Mouse (Mus musculus) heart, embryonic 13.5 days (tissue): ENCODE measurements around the gene Tnfsf18. TPM values are rescaled to one million over a fixed set of nuclear protein-coding genes. Genes with fewer than 3 reads are reported as not detected.

Experiments used
- ATAC-seq: fragments of 200-750 bp; cut with Nextera tagmentation; 2 replicates; pipeline ENCODE4 v1.8.0; 2017; ENCODE audit warnings: moderate TSS enrichment; ENCODE audit not compliant: insufficient number of reproducible peaks, low FRiP score, low TSS enrichment; ENCODE audit errors: extremely low read depth
- H3K27ac ChIP-seq: fragments of 300-500 bp; sonication (generic); replicated peaks from 2 replicates; pipeline ENCODE4 v1.5.1; 2015; ENCODE audit warnings: moderate library complexity, mild to moderate bottlenecking, inconsistent platforms
- H3K27me3 ChIP-seq: fragments of 300-500 bp; sonication (generic); replicated peaks from 2 replicates; pipeline ENCODE4 v1.6.1; 2015; ENCODE audit warnings: mild to moderate bottlenecking, inconsistent platforms
- H3K36me3 ChIP-seq: fragments of 300-500 bp; sonication (generic); 2 replicates; pipeline ENCODE4 v1.6.1; 2015; ENCODE audit warnings: mild to moderate bottlenecking, inconsistent platforms
- H3K4me1 ChIP-seq: fragments of 300-500 bp; sonication (generic); 2 replicates; pipeline ENCODE4 v1.6.1; 2015; ENCODE audit warnings: inconsistent platforms
- H3K4me2 ChIP-seq: fragments of 300-500 bp; sonication (generic); 2 replicates; pipeline ENCODE4 v1.6.1; 2015; ENCODE audit warnings: inconsistent platforms, mild to moderate bottlenecking, moderate library complexity
- H3K4me3 ChIP-seq: fragments of 300-500 bp; sonication (generic); 2 replicates; pipeline ENCODE4 v1.5.1; 2015; ENCODE audit warnings: moderate library complexity, mild to moderate bottlenecking, inconsistent platforms
- H3K9ac ChIP-seq: fragments of 300-500 bp; sonication (generic); 2 replicates; pipeline ENCODE4 v1.6.1; 2015; ENCODE audit warnings: inconsistent platforms, mild to moderate bottlenecking, moderate library complexity
- H3K9me3 ChIP-seq: fragments of 300-500 bp; sonication (generic); 2 replicates; pipeline ENCODE4 v1.6.1; 2016; ENCODE audit warnings: inconsistent platforms
- WGBS: fragments of 180-500 bp; shearing (Covaris S2); methylation state at CpG from one replicate; pipeline ENCODE4 v1.1.7; 2015; ENCODE audit warnings: mixed read lengths; 5-methylcytosine and 5-hydroxymethylcytosine counted together
- polyA plus RNA-seq: library from polyadenylated mRNA; unstranded; fragments of >200 nt; fragmentation: Nextera tagmentation; extraction: Ambion mirVana; gene quantifications from 2 replicates; pipeline ENCODE4 v1.2.1, GENCODE M21; 2015

The Tnfsf18 gene
- polyA plus RNA-seq, 1 experiment from 2014 or later = 0.09 TPM

DNA sequence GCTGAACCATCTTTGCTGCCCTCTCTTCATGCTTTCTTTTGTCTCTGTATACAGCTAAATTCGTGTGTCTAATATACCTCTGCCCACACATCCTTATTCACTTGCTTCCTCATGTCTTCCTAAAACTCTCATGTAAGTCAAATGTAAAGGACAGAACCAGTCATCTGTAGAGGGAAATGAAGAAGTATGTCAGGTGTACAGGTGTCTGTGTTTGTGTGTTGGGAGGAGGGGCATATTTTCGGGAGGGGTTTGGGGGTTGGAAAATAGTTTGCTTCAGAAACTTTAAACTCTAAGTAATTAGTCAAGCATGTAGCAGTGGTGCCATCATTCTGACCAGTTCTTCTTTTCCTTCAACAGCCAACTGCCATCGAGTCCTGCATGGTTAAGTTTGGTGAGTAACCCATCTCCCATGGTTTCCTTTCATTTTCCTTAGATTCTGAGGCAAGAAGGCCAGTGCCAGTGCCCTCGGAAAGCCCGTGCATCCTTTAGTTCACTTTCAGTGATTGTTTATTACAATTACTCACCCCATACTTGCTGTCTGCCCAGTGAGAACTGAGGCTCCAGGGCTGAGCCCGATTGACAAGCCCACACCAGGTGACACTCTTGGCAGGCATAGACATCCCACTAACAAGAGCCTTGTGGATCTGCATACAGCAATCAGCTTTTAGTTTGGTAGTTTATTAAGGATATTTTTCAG lies 5.8 kb downstream of the Tnfsf18 start:
- no peak overlapping the region for H3K4me2 ChIP-seq
- no peaks in the 10 kb centered on the region for H3K27me3 ChIP-seq
- peaks cover 7% of the 10 kb centered on the region for H3K4me1 ChIP-seq
- H3K4me3 ChIP-seq = no peak overlapping the region
- no peak for ATAC-seq
- H3K27ac ChIP-seq = no peak overlapping the region
- H3K9me3 ChIP-seq = no peaks in the 10 kb centered on the region
- 72% methylated on average over 6 of the region's 6 CpGs for WGBS
- H3K9ac ChIP-seq = no peak overlapping the region
- no peaks in the 10 kb centered on the region for H3K36me3 ChIP-seq

DNA sequence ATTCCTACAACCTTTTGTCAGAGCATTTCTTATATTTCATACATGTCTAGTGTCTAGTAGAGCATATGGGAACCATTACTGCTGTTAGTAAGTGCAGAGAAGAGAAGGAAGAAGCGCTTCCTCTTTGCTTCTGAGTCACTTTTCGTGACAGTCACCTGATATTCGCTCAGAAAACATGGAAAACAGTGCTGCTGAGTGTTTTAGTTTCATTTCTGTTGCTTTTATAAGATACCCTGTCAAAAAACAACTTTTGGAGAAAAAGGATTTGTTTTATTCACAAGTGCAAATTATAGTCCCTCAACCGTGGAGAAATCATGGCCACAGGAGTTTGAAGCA lies 6.3 kb downstream of the Tnfsf18 start:
- Histone ChIP-seq H3K9me3 (no peaks in the 10 kb centered on the region), H3K4me1 (peaks cover 10% of the 10 kb centered on the region), H3K9ac (no peak overlapping the region), H3K4me2 (no peak overlapping the region), H3K27ac (no peak overlapping the region), H3K36me3 (no peaks in the 10 kb centered on the region), H3K4me3 (no peak overlapping the region), H3K27me3 (no peaks in the 10 kb centered on the region)
- 68% methylated on average over 4 of the region's 4 CpGs for WGBS
- ATAC-seq = no peak

DNA sequence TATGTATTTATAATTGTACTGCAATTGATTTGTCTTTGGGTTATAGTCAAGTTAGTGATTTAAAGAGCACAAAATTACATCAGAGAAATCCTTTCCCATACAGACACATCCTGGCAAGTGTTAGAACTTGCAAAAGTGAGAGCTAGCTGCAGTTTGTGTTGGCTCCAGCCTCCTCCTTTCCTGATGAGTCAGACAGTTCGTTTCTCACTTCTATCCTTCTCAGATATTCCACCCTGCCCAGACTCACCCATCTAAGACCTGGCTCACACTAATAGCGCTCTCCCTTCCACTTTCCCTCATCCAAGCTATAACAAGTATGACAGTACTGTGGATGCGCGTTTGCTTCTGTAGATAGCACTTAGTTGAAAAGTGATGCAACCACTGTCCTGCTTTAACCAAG lies 11.9 kb downstream of the Tnfsf18 start:
- WGBS = 70% methylated on average over 4 of the region's 4 CpGs
- Histone ChIP-seq H3K9me3 (no peaks in the 10 kb centered on the region), H3K9ac (no peak overlapping the region), H3K27ac (no peak overlapping the region), H3K4me3 (no peak overlapping the region), H3K36me3 (no peaks in the 10 kb centered on the region), H3K4me1 (peaks cover 15% of the 10 kb centered on the region), H3K27me3 (no peaks in the 10 kb centered on the region), H3K4me2 (no peak overlapping the region)
- no peak for ATAC-seq

DNA sequence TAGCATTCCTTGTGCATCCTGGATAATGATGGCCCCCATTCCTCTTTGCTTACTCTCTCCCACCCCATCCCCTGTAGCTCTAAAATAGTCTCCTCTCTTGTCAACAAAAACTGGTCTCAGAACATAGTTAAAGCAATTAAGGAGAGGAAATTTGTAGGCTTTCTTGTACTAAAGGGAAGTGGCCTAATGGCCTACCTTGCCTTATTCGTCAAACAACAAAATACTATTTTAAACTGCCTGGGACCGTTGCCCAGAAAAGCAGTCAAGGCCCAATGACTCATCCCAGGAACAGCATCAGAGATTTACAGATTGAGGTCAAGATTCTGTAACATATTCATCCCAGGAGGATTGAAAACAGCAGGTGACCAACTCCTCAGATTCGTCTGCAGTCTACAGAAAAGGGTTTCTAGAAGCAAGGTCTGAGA lies 13.2 kb downstream of the Tnfsf18 start:
- WGBS = 48% methylated on average over 3 of the region's 3 CpGs
- 0 out of 2 replicates have a peak overlapping the region, but pooled peaks have one; percentile 25 for H3K27ac ChIP-seq

DNA sequence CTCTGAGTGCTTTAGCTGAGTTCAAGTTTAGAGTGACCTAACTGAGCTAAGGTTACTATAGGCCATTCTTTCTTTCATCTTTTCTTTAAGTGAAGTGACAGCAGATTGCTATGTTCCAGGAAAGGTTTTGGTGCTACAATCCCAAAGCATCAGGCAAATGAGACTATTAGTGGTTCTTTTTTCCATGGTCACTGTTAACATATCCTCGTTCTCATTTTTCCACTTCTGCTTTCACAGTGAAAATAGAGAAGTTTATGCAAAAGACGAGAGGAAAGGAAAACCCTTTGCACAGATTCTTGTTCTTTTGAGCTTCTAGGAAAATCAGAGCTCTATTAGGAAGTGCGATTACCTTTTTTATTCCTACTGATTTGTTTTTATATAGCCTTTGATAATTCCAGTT lies 22.9 kb downstream of the Tnfsf18 start:
- no peaks in the 10 kb centered on the region for H3K4me1 ChIP-seq
- WGBS = 62% methylated on average over 3 of the region's 3 CpGs
- no peaks in the 10 kb centered on the region for H3K36me3 ChIP-seq
- H3K9me3 ChIP-seq = no peaks in the 10 kb centered on the region
- H3K27me3 ChIP-seq = no peaks in the 10 kb centered on the region
- no peak overlapping the region for H3K4me2 ChIP-seq
- H3K27ac ChIP-seq = no peak overlapping the region
- no peak for ATAC-seq
- H3K9ac ChIP-seq = no peak overlapping the region
- H3K4me3 ChIP-seq = no peak overlapping the region

More for the DNA sequence above, 13.2 kb downstream of the Tnfsf18 start:
- H3K4me1 ChIP-seq = peaks cover 15% of the 10 kb centered on the region
- H3K4me3 ChIP-seq = no peak overlapping the region
- no peak overlapping the region for H3K9ac ChIP-seq
- H3K36me3 ChIP-seq = no peaks in the 10 kb centered on the region
- ATAC-seq = no peak
- no peaks in the 10 kb centered on the region for H3K9me3 ChIP-seq
- H3K4me2 ChIP-seq = no peak overlapping the region
- H3K27me3 ChIP-seq = no peaks in the 10 kb centered on the region

DNA sequence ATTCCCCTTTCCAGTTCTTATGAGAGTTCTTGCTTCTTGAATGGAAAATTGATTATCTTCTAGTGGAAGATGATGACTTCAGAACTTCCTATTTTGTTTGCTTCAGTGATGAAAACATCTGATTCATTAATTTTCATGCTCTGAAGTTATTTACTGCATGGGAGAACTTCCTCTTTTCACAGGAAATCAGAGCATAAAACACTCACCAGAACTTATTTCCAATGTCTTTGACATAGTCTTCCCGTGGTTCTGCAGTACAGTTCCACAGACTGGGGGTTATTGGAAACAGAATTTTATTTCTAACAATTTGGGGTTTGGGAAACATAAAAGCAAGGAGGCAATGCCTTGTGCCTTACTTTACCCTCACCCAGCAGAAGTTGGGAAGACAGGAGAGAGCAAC lies 25.8 kb downstream of the Tnfsf18 start:
- H3K4me3 ChIP-seq = no peak overlapping the region
- H3K9ac ChIP-seq = no peak overlapping the region
- no peaks in the 10 kb centered on the region for H3K36me3 ChIP-seq
- H3K9me3 ChIP-seq = no peaks in the 10 kb centered on the region
- H3K27me3 ChIP-seq = no peaks in the 10 kb centered on the region
- H3K4me2 ChIP-seq = no peak overlapping the region
- H3K4me1 ChIP-seq = no peaks in the 10 kb centered on the region
- H3K27ac ChIP-seq = no peak overlapping the region
- ATAC-seq = no peak
- WGBS = 62% methylated on average over 1 of the region's 1 CpGs

DNA sequence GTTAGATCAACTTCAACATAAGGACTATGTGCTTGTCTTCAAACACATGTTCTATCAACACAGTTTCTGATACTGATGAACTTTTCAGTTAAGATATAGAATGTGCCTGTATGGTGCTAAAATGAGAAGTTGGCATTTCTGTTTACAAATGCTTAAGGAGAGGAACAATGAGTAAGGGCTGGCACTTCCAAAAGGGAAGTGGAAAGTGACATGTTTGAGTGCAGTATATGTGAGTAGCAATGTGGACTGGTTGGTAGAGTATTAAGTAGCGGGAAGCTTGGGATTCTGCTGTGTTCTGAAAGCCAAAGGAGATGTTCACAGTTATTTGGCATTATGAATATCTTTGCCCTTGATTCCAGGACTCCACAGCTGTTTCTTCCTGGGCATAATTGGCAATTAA lies 33.7 kb downstream of the Tnfsf18 start:
- Histone ChIP-seq H3K36me3 (no peaks in the 10 kb centered on the region), H3K27me3 (no peaks in the 10 kb centered on the region), H3K4me2 (no peak overlapping the region), H3K27ac (no peak overlapping the region), H3K9ac (no peak overlapping the region), H3K9me3 (peaks cover 4% of the 10 kb centered on the region; the same call in 1 of the 2 replicates), H3K4me3 (no peak overlapping the region), H3K4me1 (no peaks in the 10 kb centered on the region)
- WGBS = 78% methylated on average over 1 of the region's 1 CpGs
- ATAC-seq = no peak

DNA sequence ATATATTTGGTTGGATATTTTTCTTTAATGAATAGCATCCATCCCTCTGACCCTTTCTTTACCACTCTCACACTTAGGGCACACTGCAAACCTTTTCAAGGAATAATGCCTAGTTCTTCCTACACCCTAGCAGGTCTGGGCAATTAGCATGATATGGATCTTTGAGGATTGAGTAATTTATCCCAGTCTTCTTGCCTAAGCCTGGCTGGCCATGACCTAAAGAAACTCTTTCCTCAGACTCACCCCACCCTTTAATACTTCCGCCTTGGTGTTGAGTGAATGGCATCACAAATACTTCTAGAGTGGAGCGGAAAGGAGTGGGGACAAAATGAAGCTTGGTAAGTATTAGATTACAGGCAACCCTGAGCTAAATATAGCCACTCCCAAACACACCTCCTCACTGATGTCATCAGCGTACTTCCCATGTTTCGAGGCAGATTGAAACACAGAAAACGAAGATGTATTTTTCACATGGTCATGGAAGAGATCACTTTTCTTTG lies 56.2 kb downstream of the Tnfsf18 start:
- Histone ChIP-seq H3K27me3 (no peaks in the 10 kb centered on the region), H3K4me2 (no peak overlapping the region), H3K9ac (no peak overlapping the region), H3K9me3 (no peaks in the 10 kb centered on the region), H3K36me3 (no peaks in the 10 kb centered on the region), H3K4me3 (no peak overlapping the region), H3K27ac (no peak overlapping the region), H3K4me1 (peaks cover 4% of the 10 kb centered on the region; the same call in 1 of the 2 replicates)
- 62% methylated on average over 5 of the region's 5 CpGs for WGBS
- no peak for ATAC-seq

DNA sequence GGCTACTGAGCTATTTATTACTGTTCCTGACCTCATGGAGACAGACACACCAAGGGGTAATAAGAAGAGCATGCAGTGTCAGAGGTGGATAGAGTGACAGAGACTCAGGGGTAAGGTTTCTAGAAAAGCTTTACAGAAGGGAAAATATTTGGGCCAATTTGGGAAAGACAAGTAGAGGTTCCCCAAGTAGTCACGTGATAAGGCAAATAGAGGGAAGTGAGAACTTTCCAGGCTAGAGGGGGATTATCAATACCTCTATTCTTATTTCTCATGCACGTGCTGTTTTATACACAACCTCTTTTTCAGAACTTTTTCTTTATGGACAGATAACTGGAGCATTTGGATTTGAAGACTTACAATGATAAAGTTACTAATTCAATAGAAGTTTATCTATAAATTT lies 57.6 kb downstream of the Tnfsf18 start:
- H3K4me2 ChIP-seq = no peak overlapping the region
- no peak overlapping the region for H3K9ac ChIP-seq
- no peak overlapping the region for H3K4me3 ChIP-seq
- H3K27me3 ChIP-seq = no peaks in the 10 kb centered on the region
- H3K27ac ChIP-seq = no peak overlapping the region
- no peaks in the 10 kb centered on the region for H3K36me3 ChIP-seq
- no peak for ATAC-seq
- 65% methylated on average over 2 of the region's 2 CpGs for WGBS
- peaks cover 4% of the 10 kb centered on the region; the same call in 1 of the 2 replicates for H3K4me1 ChIP-seq
- no peaks in the 10 kb centered on the region for H3K9me3 ChIP-seq

Other genes starting within 250 kb of the Tnfsf18 start
- gene Prdx6, start 243.4 kb upstream of the Tnfsf18 start, polyA plus RNA-seq = 365 and 408 TPM in 2 replicates
- gene Tnfsf4, start 99.2 kb upstream of the Tnfsf18 start, polyA plus RNA-seq = 0.10 TPM in 1 of 2 replicates, not detected in the other